Mouse (Mus musculus): ENCODE data around the gene Kdm4a.

GRCm38 (mm10) chr4:118220756-118221155 is 40.9 kb upstream of the Kdm4a start:
- TF ChIP-seq GATA1 (IDR thresholded peaks at IDR 0.05; ENCODE audit: borderline replicate concordance, low read length) (no peak), FLI1 (IDR thresholded peaks at IDR 0.05; ENCODE audit: low read length) (no peak)
